Mouse (Mus musculus) CH12.LX (cell line): ENCODE data around the gene Clcn6.

ENCODE experiments used
- CHD1 ChIP-seq: IDR thresholded peaks from 2 replicates; pipeline ENCODE4 v1.6.1; 2012; ENCODE audit warnings: low read depth, low read length, improper control_type of control experiment, inconsistent platforms
- CTCF ChIP-seq, 2 experiments: IDR thresholded peaks in 1 of 2; conservative IDR thresholded peaks in 1 of 2; 2 replicates each; pipeline ENCODE4 v1.5.1; 2011 to 2012; ENCODE audit warnings: low read depth in 2 of 2, low read length in 2 of 2, improper control_type of control experiment in 1 of 2, inconsistent platforms in 1 of 2, mild to moderate bottlenecking in 1 of 2, moderate library complexity in 1 of 2
- E2F4 ChIP-seq: IDR thresholded peaks from 2 replicates; pipeline ENCODE4 v1.6.1; 2011; ENCODE audit warnings: low read depth, low read length, improper control_type of control experiment; ENCODE audit not compliant: insufficient replicate concordance
- GABPA ChIP-seq: IDR thresholded peaks from 2 replicates; pipeline ENCODE4 v1.6.1; 2012; ENCODE audit warnings: low read depth, low read length, improper control_type of control experiment, inconsistent platforms; ENCODE audit not compliant: insufficient replicate concordance
- JUND ChIP-seq: conservative IDR thresholded peaks from 2 replicates; pipeline ENCODE4 v1.6.1; 2011; ENCODE audit warnings: low read depth, low read length, improper control_type of control experiment
- MAX ChIP-seq: IDR thresholded peaks from 2 replicates; pipeline ENCODE4 v1.6.1; 2011; ENCODE audit warnings: low read length, improper control_type of control experiment
- MAZ ChIP-seq: IDR thresholded peaks from 2 replicates; pipeline ENCODE4 v1.6.1; 2012; ENCODE audit warnings: low read depth, mild to moderate bottlenecking, inconsistent platforms, low read length, improper control_type of control experiment, moderate library complexity
- MEF2A ChIP-seq: IDR thresholded peaks from 2 replicates; pipeline ENCODE4 v1.6.1; 2014; ENCODE audit warnings: low read depth, mild to moderate bottlenecking, inconsistent platforms, low read length, improper control_type of control experiment, borderline replicate concordance
- POLR2A ChIP-seq: IDR thresholded peaks from 2 replicates; pipeline ENCODE4 v1.6.1; 2011; ENCODE audit warnings: low read depth, mild to moderate bottlenecking, improper control_type of control experiment, low read length
- RCOR1 ChIP-seq: conservative IDR thresholded peaks from 2 replicates; pipeline ENCODE4 v1.6.1; 2012; ENCODE audit warnings: low read depth, mild to moderate bottlenecking, inconsistent platforms, low read length, improper control_type of control experiment
- ZC3H11A ChIP-seq: IDR thresholded peaks from 2 replicates; pipeline ENCODE4 v1.6.1; 2012; ENCODE audit warnings: low read depth, mild to moderate bottlenecking, inconsistent platforms, low read length, improper control_type of control experiment

DNA sequence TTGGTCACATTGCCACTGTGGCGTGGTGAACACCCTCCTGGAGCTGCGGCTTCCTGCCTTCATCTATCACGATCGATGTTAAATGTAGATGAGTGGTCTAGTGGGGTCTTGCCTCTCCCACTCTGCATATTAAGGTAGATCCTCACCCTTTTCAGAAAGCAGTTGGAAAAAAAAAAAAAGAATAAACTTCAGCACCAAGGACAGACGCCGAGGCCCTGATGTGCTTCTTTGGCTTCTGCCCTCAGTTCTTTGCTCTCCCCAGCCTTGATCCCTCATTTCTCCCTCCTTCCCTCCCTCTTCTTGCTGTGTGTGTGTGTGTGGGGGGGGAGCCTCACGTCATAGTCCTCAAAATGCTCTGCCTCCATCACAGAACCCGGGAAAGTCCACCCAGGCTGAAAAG lies 36.8 kb downstream of the Clcn6 start:
- TF ChIP-seq E2F4 (no peak), CTCF (conservative IDR thresholded peaks at IDR 0.05 in 1 of 2, IDR thresholded peaks at IDR 0.05 in 1 of 2; ENCODE audit: low read depth in 2 of 2, low read length in 2 of 2) (no peak), MAZ (no peak), POLR2A (no peak), JUND (no peak), CHD1 (no peak), MEF2A (no peak), ZC3H11A (no peak), GABPA (no peak), MAX (no peak), RCOR1 (no peak)
